In genomic region chr10:21746713-21747112, GRCm38 (mm10) we compare ENCODE assay signal across 12 mouse cellular contexts.
DNase-seq lines count a peak whose midpoint lies in the region; ATAC-seq and TF ChIP-seq lines count a peak whose summit lies in the region.
"Had no signal": no experiment of that assay in that cellular context is flagged by ENCODE, and none has a peak within 500 bp of the region (broad histone marks: within the 10 kb centered on the region; RNA-seq: fewer than 3 reads in every experiment).

No protein-coding gene starts in this region.

- no peaks in the 10 kb centered on the region for H3K36me3 ChIP-seq in hindbrain, embryonic 12.5 days
- no peaks in the 10 kb centered on the region for H3K36me3 ChIP-seq in hindbrain, embryonic 11.5 days (ENCODE audit: control insufficient read depth, insufficient read depth, low read length)
- H3K36me3 ChIP-seq in E14TG2a.4 (ENCODE audit: insufficient read depth, low read length): no peaks in the 10 kb centered on the region
- H3K36me3 ChIP-seq: G1E; hindbrain, embryonic 10.5 days; liver, embryonic 12.5 days had no signal

- intact Hi-C loops in left cerebral cortex, postnatal 36 days (cut with DNase I): no loop called here

- TF ChIP-seq CTCF in E14TG2a.4 (conservative IDR thresholded peaks at IDR 0.05; ENCODE audit: low read length): no peak

- no peak overlapping the region for H3K4me3 ChIP-seq in hindbrain, embryonic 12.5 days
- H3K4me3 ChIP-seq in hindbrain, embryonic 11.5 days (ENCODE audit: low read depth, low read length): no peak overlapping the region
- H3K4me3 ChIP-seq in E14TG2a.4 (replicated peaks; ENCODE audit: low read length): peak overlapping the region; percentile 39
- H3K4me3 ChIP-seq: hindbrain, embryonic 10.5 days; liver, embryonic 12.5 days had no signal

- no peak overlapping the region for H3K9ac ChIP-seq in hindbrain, embryonic 12.5 days
- H3K9ac ChIP-seq in hindbrain, embryonic 11.5 days (ENCODE audit: low read depth, low read length): no peak overlapping the region
- H3K9ac ChIP-seq: liver, embryonic 12.5 days had no signal

- peaks cover 6% of the 10 kb centered on the region for H3K4me1 ChIP-seq in hindbrain, embryonic 12.5 days
- no peaks in the 10 kb centered on the region for H3K4me1 ChIP-seq in hindbrain, embryonic 11.5 days (replicated peaks; ENCODE audit: control insufficient read depth, insufficient read depth, low read length)
- peaks cover 87% of the 10 kb centered on the region for H3K4me1 ChIP-seq in E14TG2a.4 (replicated peaks; ENCODE audit: low read depth, low read length)
- H3K4me1 ChIP-seq: liver, embryonic 12.5 days had no signal

- peak overlapping the region; percentile 21; the same call in 1 of the 2 replicates for H3K4me2 ChIP-seq in hindbrain, embryonic 12.5 days (replicated peaks)
- no peak overlapping the region for H3K4me2 ChIP-seq in hindbrain, embryonic 11.5 days (replicated peaks; ENCODE audit: low read depth, low read length)
- H3K4me2 ChIP-seq: liver, embryonic 12.5 days had no signal

- 10% methylated on average over 9 of the region's 9 CpGs for WGBS in hindbrain, embryonic 12.5 days
- 12% methylated on average over 9 of the region's 9 CpGs for whole genome bisulfite sequencing in hindbrain, embryonic 11.5 days

- H3K27me3 ChIP-seq in hindbrain, embryonic 12.5 days: no peaks in the 10 kb centered on the region
- H3K27me3 ChIP-seq in hindbrain, embryonic 11.5 days (ENCODE audit: control insufficient read depth, insufficient read depth, low read length): no peaks in the 10 kb centered on the region
- no peaks in the 10 kb centered on the region for H3K27me3 ChIP-seq in E14TG2a.4 (ENCODE audit: insufficient read depth, low read length)

- no peak overlapping the region for H3K27ac ChIP-seq in hindbrain, embryonic 12.5 days
- H3K27ac ChIP-seq in hindbrain, embryonic 11.5 days (ENCODE audit: low read depth, low read length): no peak overlapping the region
- H3K27ac ChIP-seq: hindbrain, embryonic 10.5 days; liver, embryonic 12.5 days had no signal

- DNase-seq in hindbrain, embryonic 11.5 days (ENCODE audit: low spot score): no peak
- DNase-seq in ES-CJ7 (ENCODE audit: low read depth, low spot score): peak; percentile 42
- DNase-seq in gastrocnemius, postnatal 10 days: peak; percentile 11
- DNase-seq in left cerebral cortex, postnatal 36 days (ENCODE audit: low spot score in 2 of 2): no peak
- DNase-seq in adipocyte (ENCODE audit: low spot score): no peak
- DNase-seq: kidney, postnatal 14 days; lung, postnatal 36 days had no signal

- no peaks in the 10 kb centered on the region for H3K9me3 ChIP-seq in hindbrain, embryonic 12.5 days (replicated peaks)
- no peaks in the 10 kb centered on the region for H3K9me3 ChIP-seq in hindbrain, embryonic 11.5 days (ENCODE audit: control insufficient read depth, low read length)
- H3K9me3 ChIP-seq in E14TG2a.4 (ENCODE audit: low read length): no peaks in the 10 kb centered on the region
- H3K9me3 ChIP-seq: G1E; hindbrain, embryonic 10.5 days; liver, embryonic 12.5 days had no signal

- ATAC-seq in hindbrain, embryonic 12.5 days (ENCODE audit: low FRiP score): no peak
- ATAC-seq in hindbrain, embryonic 11.5 days (ENCODE audit: low FRiP score): no peak
- ATAC-seq: liver, embryonic 12.5 days had no signal

Comparison
In these comparisons a context has a peak if more than half of its experiments do, and no peak if none do; other contexts are left out.
1. DNase-seq: peak in ES-CJ7 (single experiment) and gastrocnemius, postnatal 10 days (single experiment); none in hindbrain, embryonic 11.5 days (single experiment), left cerebral cortex, postnatal 36 days (0 of 2) and adipocyte (single experiment).